Mouse (Mus musculus) kidney, postnatal 25 days (tissue): ENCODE measurements around the gene Trim25.
"Not testable (repeated sequence)": the region's sequence is repeated elsewhere in the genome, so short reads cannot be mapped to it uniquely, and the experiment has no call there.

Experiments used
- DNase-seq, 2 experiments: peaks; one replicate each; pipeline ENCODE4 v3.0.0; 2021; ENCODE audit warnings: mixed read lengths in 2 of 2

Gene Trim25

GRCm38 (mm10) chr11:89025603-89026002 lies 26.4 kb downstream of the Trim25 start:
- no peak for DNase-seq

- no peak for DNase-seq
These were observed 26.9 kb downstream of the Trim25 start for GRCm38 (mm10) chr11:89026117-89026516.

GRCm38 (mm10) chr11:89027955-89028361 lies 28.8 kb downstream of the Trim25 start:
- peak in 1 of 2 experiments; percentile 51 for DNase-seq

- DNase-seq = no peak
These were observed 29.8 kb downstream of the Trim25 start for GRCm38 (mm10) chr11:89028871-89029405.

GRCm38 (mm10) chr11:89030552-89030951 lies 31.4 kb downstream of the Trim25 start:
- DNase-seq = no peak

GRCm38 (mm10) chr11:89031189-89031588 lies 32.0 kb downstream of the Trim25 start:
- DNase-seq = no peak

- DNase-seq = no peak
These were observed 35.4 kb downstream of the Trim25 start for GRCm38 (mm10) chr11:89034592-89034991.

- DNase-seq = no peak
These were observed 36.4 kb downstream of the Trim25 start for GRCm38 (mm10) chr11:89035552-89035951.

GRCm38 (mm10) chr11:89038496-89038895 lies 39.3 kb downstream of the Trim25 start:
- no peak for DNase-seq

- DNase-seq = peak; percentile 80 to 83
These were observed 40.1 kb downstream of the Trim25 start for GRCm38 (mm10) chr11:89039325-89039724.

GRCm38 (mm10) chr11:89041073-89041472 lies 41.9 kb downstream of the Trim25 start:
- DNase-seq = not testable (repeated sequence)

GRCm38 (mm10) chr11:89043046-89043445 lies 43.9 kb downstream of the Trim25 start:
- DNase-seq = peak in 1 of 2 experiments; percentile 28

GRCm38 (mm10) chr11:89045501-89045900 lies 46.3 kb downstream of the Trim25 start:
- DNase-seq = not testable (repeated sequence)

- no peak for DNase-seq
These were observed 46.8 kb downstream of the Trim25 start for GRCm38 (mm10) chr11:89046021-89046420.

- DNase-seq = no peak
These were observed 52.6 kb downstream of the Trim25 start for GRCm38 (mm10) chr11:89051767-89052166.

GRCm38 (mm10) chr11:89055931-89056690 lies 56.9 kb downstream of the Trim25 start:
- DNase-seq = no peak

- DNase-seq = peak; percentile 15 to 52
These were observed 59.5 kb downstream of the Trim25 start for GRCm38 (mm10) chr11:89058515-89059270.

- peak; percentile 23 to 63 for DNase-seq
These were observed 60.8 kb downstream of the Trim25 start for GRCm38 (mm10) chr11:89059919-89060422.

GRCm38 (mm10) chr11:89060423-89061089 lies 61.4 kb downstream of the Trim25 start:
- DNase-seq = peak; percentile 94 to 96

- DNase-seq = peak in 1 of 2 experiments; percentile 41
These were observed 62.2 kb downstream of the Trim25 start for GRCm38 (mm10) chr11:89061362-89061761.

- peak in 1 of 2 experiments; percentile 4 for DNase-seq
These were observed 65.1 kb downstream of the Trim25 start for GRCm38 (mm10) chr11:89064312-89064711.

GRCm38 (mm10) chr11:89065297-89065696 lies 66.1 kb downstream of the Trim25 start:
- peak; percentile 18 to 29 for DNase-seq

- DNase-seq = peak in 1 of 2 experiments; percentile 14
These were observed 67.0 kb downstream of the Trim25 start for GRCm38 (mm10) chr11:89066126-89066525.
